Comparison of ENCODE assay signal across 8 mouse cellular contexts in the genomic region with DNA sequence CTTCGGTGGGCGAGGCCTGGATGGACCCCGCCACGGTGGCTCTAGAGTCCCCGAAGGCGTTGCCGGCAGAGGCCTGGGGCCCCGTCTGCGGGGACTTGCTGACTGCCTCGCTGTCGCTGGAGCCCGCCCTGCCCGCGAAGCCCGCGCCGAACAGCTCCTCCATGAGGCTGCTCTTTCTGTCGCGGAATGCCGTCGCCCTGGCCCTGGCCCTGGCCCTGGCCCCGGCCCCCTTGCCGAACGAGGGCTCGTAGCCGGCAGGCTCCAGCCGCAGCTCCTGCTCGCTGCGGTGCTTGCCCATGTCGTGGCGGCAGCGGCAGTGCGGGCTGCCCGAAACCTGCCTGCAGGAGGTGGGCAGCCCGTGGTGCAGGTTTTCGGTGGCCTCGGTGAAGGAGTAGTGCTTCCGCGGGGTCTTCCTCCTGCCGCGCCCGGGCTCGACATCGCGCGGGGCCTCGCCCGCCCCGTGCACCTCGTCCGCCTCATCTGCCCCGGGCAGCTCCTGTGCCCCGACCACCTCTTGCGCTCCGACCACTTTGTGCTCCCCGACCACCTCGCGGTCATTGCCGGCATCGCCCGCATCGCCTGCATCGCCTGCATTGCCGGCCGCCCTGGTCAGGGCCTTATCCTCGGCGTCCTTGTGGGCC. TPM values are rescaled to one million over a fixed set of nuclear protein-coding genes. Genes with fewer than 3 reads are reported as not detected.
DNase-seq lines count a peak whose midpoint lies in the region; ATAC-seq and TF ChIP-seq lines count a peak whose summit lies in the region.

No protein-coding gene starts in this region.

- no peak for TF ChIP-seq POLR2A in ES-Bruce4 (IDR thresholded peaks at IDR 0.05; ENCODE audit: insufficient read depth, low read length)
- 0 out of 2 replicates have a peak, but pooled peaks have one; percentile 46 for TF ChIP-seq POLR2A in brain, embryonic 14.5 days (IDR thresholded peaks at IDR 0.05; ENCODE audit: borderline replicate concordance, extremely low read depth, insufficient read depth, insufficient read length, poor library complexity, severe bottlenecking)

- no peaks in the 10 kb centered on the region for H3K36me3 ChIP-seq in ES-Bruce4 (ENCODE audit: control insufficient read depth, insufficient read depth, low read length, poor library complexity, severe bottlenecking)
- H3K36me3 ChIP-seq in forebrain, embryonic 10.5 days (replicated peaks): peaks cover 36% of the 10 kb centered on the region
- 0 out of 2 replicates have a peak, but pooled peaks cover 6% of the 10 kb centered on the region for H3K36me3 ChIP-seq in heart, embryonic 16.5 days (ENCODE audit: control insufficient read depth, insufficient read depth)
- H3K36me3 ChIP-seq in lung, postnatal 0 days (ENCODE audit: insufficient read depth, low read length): no peaks in the 10 kb centered on the region

- peak; percentile 83 for ATAC-seq in heart, embryonic 16.5 days (replicated peaks; ENCODE audit: extremely low read depth, insufficient read depth, low FRiP score)
- ATAC-seq in lung, postnatal 0 days: peak; percentile 87

- no peaks in the 10 kb centered on the region for H3K27me3 ChIP-seq in ES-Bruce4 (ENCODE audit: control insufficient read depth, insufficient read depth, low read length, poor library complexity, severe bottlenecking)
- no peaks in the 10 kb centered on the region; the same call in 1 of the 2 replicates for H3K27me3 ChIP-seq in forebrain, embryonic 10.5 days (ENCODE audit: poor library complexity, severe bottlenecking)
- no peaks in the 10 kb centered on the region for H3K27me3 ChIP-seq in heart, embryonic 16.5 days (ENCODE audit: control insufficient read depth, insufficient read depth, low read length)
- no peaks in the 10 kb centered on the region for H3K27me3 ChIP-seq in lung, postnatal 0 days (replicated peaks; ENCODE audit: insufficient read depth, low read length)

- no peaks in the 10 kb centered on the region for H3K9me3 ChIP-seq in ES-Bruce4 (replicated peaks; ENCODE audit: control insufficient read depth, insufficient read depth, low read length, poor library complexity, severe bottlenecking)
- H3K9me3 ChIP-seq in forebrain, embryonic 10.5 days: no peaks in the 10 kb centered on the region
- H3K9me3 ChIP-seq in heart, embryonic 16.5 days (replicated peaks; ENCODE audit: control insufficient read depth, low read length): no peaks in the 10 kb centered on the region
- H3K9me3 ChIP-seq in lung, postnatal 0 days (ENCODE audit: low read length): no peaks in the 10 kb centered on the region

- peak overlapping the region; percentile 67 for H3K4me2 ChIP-seq in heart, embryonic 16.5 days (ENCODE audit: low read depth, low read length)
- peak overlapping the region; percentile 99 for H3K4me2 ChIP-seq in lung, postnatal 0 days (replicated peaks; ENCODE audit: low read depth, low read length)

- H3K4me1 ChIP-seq in ES-Bruce4 (ENCODE audit: control insufficient read depth, insufficient read depth, low read length): no peaks in the 10 kb centered on the region
- H3K4me1 ChIP-seq in forebrain, embryonic 10.5 days: peaks cover 17% of the 10 kb centered on the region
- peaks cover 10% of the 10 kb centered on the region for H3K4me1 ChIP-seq in heart, embryonic 16.5 days (ENCODE audit: control insufficient read depth, insufficient read depth, low read length)
- H3K4me1 ChIP-seq in lung, postnatal 0 days (ENCODE audit: insufficient read depth, low read depth, low read length): no peaks in the 10 kb centered on the region

- DNase-seq in brain, embryonic 14.5 days (ENCODE audit: low read depth): peak; percentile 77
- DNase-seq in forebrain, embryonic 10.5 days (ENCODE audit: extremely low spot score, low spot score): peak; percentile 84
- DNase-seq in kidney, postnatal 10 days: peak; percentile 80
- peak; percentile 67 for DNase-seq in lung, postnatal 0 days (ENCODE audit: low spot score)
- DNase-seq in ovary, postnatal 10 days (ENCODE audit: low spot score): peak; percentile 59
- DNase-seq in thymus, postnatal 4 days: peak; percentile 80

- TF ChIP-seq CTCF in ES-Bruce4 (IDR thresholded peaks at IDR 0.05; ENCODE audit: low read depth, low read length): no peak
- peak; percentile 65 for TF ChIP-seq CTCF in brain, embryonic 14.5 days (IDR thresholded peaks at IDR 0.05; ENCODE audit: borderline replicate concordance, extremely low read depth, insufficient read depth, insufficient read length)
- TF ChIP-seq CTCF in lung, postnatal 0 days (IDR thresholded peaks at IDR 0.05): peak; percentile 78

- peak overlapping the region; percentile 65 for H3K4me3 ChIP-seq in ES-Bruce4 (ENCODE audit: low read depth, low read length)
- H3K4me3 ChIP-seq in forebrain, embryonic 10.5 days: peak overlapping the region; percentile 64
- H3K4me3 ChIP-seq in heart, embryonic 16.5 days (ENCODE audit: low read length): peak overlapping the region; percentile 49
- H3K4me3 ChIP-seq in lung, postnatal 0 days (ENCODE audit: low read depth, low read length): peak overlapping the region; percentile 56

- H3K27ac ChIP-seq in ES-Bruce4 (ENCODE audit: insufficient read depth, low read length): no peak overlapping the region
- peak overlapping the region; percentile 91 for H3K27ac ChIP-seq in forebrain, embryonic 10.5 days
- H3K27ac ChIP-seq in heart, embryonic 16.5 days (ENCODE audit: low read length): peak overlapping the region; percentile 59
- H3K27ac ChIP-seq in lung, postnatal 0 days (ENCODE audit: low read length): peak overlapping the region; percentile 40

- whole genome bisulfite sequencing in forebrain, embryonic 10.5 days: 1% methylated on average over 66 of the region's 67 CpGs
- WGBS in heart, embryonic 16.5 days: under 1% methylated on average over 67 of the region's 67 CpGs
- WGBS in lung, postnatal 0 days: under 1% methylated on average over 61 of the region's 67 CpGs

- H3K9ac ChIP-seq in ES-Bruce4 (ENCODE audit: low read depth, poor library complexity, severe bottlenecking): peak overlapping the region; percentile 86
- peak overlapping the region; percentile 76 for H3K9ac ChIP-seq in heart, embryonic 16.5 days (ENCODE audit: low read length)
- peak overlapping the region; percentile 76 for H3K9ac ChIP-seq in lung, postnatal 0 days (replicated peaks; ENCODE audit: low read depth)

- no peak for TF ChIP-seq EP300 in ES-Bruce4 (IDR thresholded peaks at IDR 0.05; ENCODE audit: insufficient read depth, low read depth, low read length)
- no peak for TF ChIP-seq EP300 in lung, postnatal 0 days (IDR thresholded peaks at IDR 0.05)

RNA-seq across cellular contexts. Expression of gene Wrb, which starts 14.0 kb away (rescaled TPM):
- 23.2 and 24.0 TPM in 2 replicates for polyA plus RNA-seq in ES-Bruce4 (2011; ENCODE audit: insufficient read depth, insufficient read length, low read depth, missing spikeins)
- polyA plus RNA-seq in brain, embryonic 14.5 days (2012; rRNA removed): 151 and 176 TPM in 2 replicates
- 127 and 128 TPM in 2 replicates for polyA plus RNA-seq in forebrain, embryonic 10.5 days (2016; fragmentation: Nextera tagmentation; extraction: Ambion mirVana)
- 52.4 and 53.3 TPM in 2 replicates for polyA plus RNA-seq in heart, embryonic 16.5 days (2015; fragmentation: Nextera tagmentation; extraction: Ambion mirVana)
- 25.3 and 28.6 TPM in 2 replicates for polyA plus RNA-seq in lung, postnatal 0 days (2015; fragmentation: Nextera tagmentation; extraction: Ambion mirVana)

RNA-seq across cellular contexts. Expression of gene Hmgn1, which starts 31.7 kb away (rescaled TPM):
- polyA plus RNA-seq in ES-Bruce4 (2011; ENCODE audit: insufficient read depth, insufficient read length, low read depth, missing spikeins): 284 and 309 TPM in 2 replicates
- polyA plus RNA-seq in brain, embryonic 14.5 days (2012; rRNA removed): 280 and 336 TPM in 2 replicates
- polyA plus RNA-seq in forebrain, embryonic 10.5 days (2016; fragmentation: Nextera tagmentation; extraction: Ambion mirVana): 851 and 879 TPM in 2 replicates
- 250 and 264 TPM in 2 replicates for polyA plus RNA-seq in heart, embryonic 16.5 days (2015; fragmentation: Nextera tagmentation; extraction: Ambion mirVana)
- 279 and 307 TPM in 2 replicates for polyA plus RNA-seq in lung, postnatal 0 days (2015; fragmentation: Nextera tagmentation; extraction: Ambion mirVana)

RNA-seq across cellular contexts. Expression of gene Lca5l, which starts 32.9 kb away (rescaled TPM):
- 0.25 TPM in 1 of 2 replicates, not detected in the other for polyA plus RNA-seq in ES-Bruce4 (2011; ENCODE audit: insufficient read depth, insufficient read length, low read depth, missing spikeins)
- 1.4 and 2.8 TPM in 2 replicates for polyA plus RNA-seq in brain, embryonic 14.5 days (2012; rRNA removed)
- 1.0 and 1.1 TPM in 2 replicates for polyA plus RNA-seq in forebrain, embryonic 10.5 days (2016; fragmentation: Nextera tagmentation; extraction: Ambion mirVana)
- polyA plus RNA-seq in heart, embryonic 16.5 days (2015; fragmentation: Nextera tagmentation; extraction: Ambion mirVana): 1.2 TPM in 2 replicates
- 1.4 TPM in 2 replicates for polyA plus RNA-seq in lung, postnatal 0 days (2015; fragmentation: Nextera tagmentation; extraction: Ambion mirVana)

RNA-seq across cellular contexts. Expression of gene Sh3bgr, which starts 41.0 kb away (rescaled TPM):
- 1.6 and 5.6 TPM in 2 replicates for polyA plus RNA-seq in ES-Bruce4 (2011; ENCODE audit: insufficient read depth, insufficient read length, low read depth, missing spikeins)
- polyA plus RNA-seq in brain, embryonic 14.5 days (2012; rRNA removed): 1.0 and 2.9 TPM in 2 replicates
- 1.3 and 1.8 TPM in 2 replicates for polyA plus RNA-seq in forebrain, embryonic 10.5 days (2016; fragmentation: Nextera tagmentation; extraction: Ambion mirVana)
- 523 and 531 TPM in 2 replicates for polyA plus RNA-seq in heart, embryonic 16.5 days (2015; fragmentation: Nextera tagmentation; extraction: Ambion mirVana)
- 8.2 TPM in 2 replicates for polyA plus RNA-seq in lung, postnatal 0 days (2015; fragmentation: Nextera tagmentation; extraction: Ambion mirVana)
